Mouse (Mus musculus) spleen, adult 2 months (tissue): ENCODE results near the gene Nell1. TPM values are rescaled to one million over a fixed set of nuclear protein-coding genes. Genes with fewer than 3 reads are reported as not detected.

Experiments used
- DNase-seq, 2 experiments: peaks; one replicate each; pipeline versions ENCODE4 v3.0.0 to v3.0.0-alpha.2; 2012 to 2021; ENCODE audit warnings: low spot score in 2 of 2, low read depth in 1 of 2
- H3K27ac ChIP-seq: fragments of 200-500 bp; 2 replicates; pipeline ENCODE4 v1.5.1; 2012; ENCODE audit warnings: low read length, inconsistent platforms; ENCODE audit not compliant: insufficient read depth
- H3K27me3 ChIP-seq: fragments of 200-500 bp; 2 replicates; pipeline ENCODE4 v1.6.1; 2012; ENCODE audit warnings: mild to moderate bottlenecking, moderate library complexity, low read length, inconsistent platforms; ENCODE audit not compliant: control insufficient read depth, insufficient read depth
- H3K36me3 ChIP-seq: fragments of 200-500 bp; 2 replicates; pipeline ENCODE4 v1.6.1; 2012; ENCODE audit warnings: mild to moderate bottlenecking, low read length, inconsistent platforms; ENCODE audit not compliant: control insufficient read depth, insufficient read depth
- H3K4me1 ChIP-seq: fragments of 200-500 bp; 2 replicates; pipeline ENCODE4 v1.6.1; 2011; ENCODE audit warnings: inconsistent platforms; ENCODE audit not compliant: control insufficient read depth, insufficient read depth, insufficient read length
- H3K4me3 ChIP-seq: fragments of 200-500 bp; 2 replicates; pipeline ENCODE4 v1.5.1; 2011; ENCODE audit warnings: mild to moderate bottlenecking, inconsistent platforms; ENCODE audit not compliant: insufficient read depth, insufficient read length; ENCODE audit errors: extremely low read depth
- CTCF ChIP-seq: fragments of 200-500 bp; IDR thresholded peaks from 2 replicates; pipeline ENCODE4 v1.5.1; 2011; ENCODE audit warnings: mild to moderate bottlenecking, inconsistent platforms; ENCODE audit not compliant: insufficient read depth, insufficient read length, insufficient replicate concordance; ENCODE audit errors: extremely low read depth
- POLR2A ChIP-seq: fragments of 200-500 bp; IDR thresholded peaks from 2 replicates; pipeline ENCODE4 v1.6.1; 2011; ENCODE audit warnings: low read depth, low read length, inconsistent platforms
- WGBS: fragments of 180-500 bp; shearing (Covaris S2); methylation state at CpG from one replicate; pipeline ENCODE4 v1.1.7; 2018; 5-methylcytosine and 5-hydroxymethylcytosine counted together
- polyA plus RNA-seq: library from polyadenylated mRNA; depleted of rRNA; stranded (reverse); fragments of >200 nt; gene quantifications from 2 replicates; pipeline ENCODE4 v1.2.3, GENCODE M21; 2012

Nell1 gene
- polyA plus RNA-seq, 1 experiment: not detected

- no peak for TF ChIP-seq CTCF
- TF ChIP-seq POLR2A: no peak
- DNase-seq: no peak
Measured at GRCm38 (mm10) chr7:50441237-50441636, 466.6 kb downstream of the Nell1 start.

GRCm38 (mm10) chr7:50447316-50447715 is 472.7 kb downstream of the Nell1 start:
- Histone ChIP-seq H3K27me3 (no peaks in the 10 kb centered on the region), H3K27ac (no peak overlapping the region), H3K4me1 (no peaks in the 10 kb centered on the region), H3K4me3 (no peak overlapping the region), H3K36me3 (no peaks in the 10 kb centered on the region)
- 80% methylated on average over 4 of the region's 4 CpGs for WGBS
- DNase-seq: no peak
- TF ChIP-seq POLR2A (no peak), CTCF (no peak)

More at GRCm38 (mm10) chr7:50441237-50441636, 466.6 kb downstream of the Nell1 start:
- H3K4me1 ChIP-seq: no peaks in the 10 kb centered on the region
- no peak overlapping the region for H3K27ac ChIP-seq
- H3K4me3 ChIP-seq: no peak overlapping the region
- H3K27me3 ChIP-seq: no peaks in the 10 kb centered on the region
- H3K36me3 ChIP-seq: no peaks in the 10 kb centered on the region

- Histone ChIP-seq H3K4me1 (no peaks in the 10 kb centered on the region), H3K27me3 (no peaks in the 10 kb centered on the region), H3K4me3 (no peak overlapping the region), H3K36me3 (no peaks in the 10 kb centered on the region), H3K27ac (no peak overlapping the region)
- no peak for TF ChIP-seq POLR2A
- TF ChIP-seq CTCF: no peak
- 92% methylated on average over 6 of the region's 6 CpGs for WGBS
- no peak for DNase-seq
Measured at GRCm38 (mm10) chr7:50467742-50468141, 493.1 kb downstream of the Nell1 start.

GRCm38 (mm10) chr7:50470555-50470954 is 495.9 kb downstream of the Nell1 start:
- Histone ChIP-seq H3K27ac (no peak overlapping the region), H3K27me3 (no peaks in the 10 kb centered on the region), H3K4me3 (no peak overlapping the region), H3K4me1 (no peaks in the 10 kb centered on the region), H3K36me3 (no peaks in the 10 kb centered on the region)
- TF ChIP-seq CTCF (no peak), POLR2A (no peak)
- WGBS: 90% methylated on average over 3 of the region's 3 CpGs
- DNase-seq: no peak

- TF ChIP-seq CTCF: no peak
- no peak for TF ChIP-seq POLR2A
- no peaks in the 10 kb centered on the region for H3K4me1 ChIP-seq
- no peak overlapping the region for H3K27ac ChIP-seq
- DNase-seq: no peak
- WGBS: 80% methylated on average over 4 of the region's 4 CpGs
- H3K4me3 ChIP-seq: no peak overlapping the region
- no peaks in the 10 kb centered on the region for H3K36me3 ChIP-seq
- H3K27me3 ChIP-seq: no peaks in the 10 kb centered on the region
Measured at GRCm38 (mm10) chr7:50482011-50482410, 507.3 kb downstream of the Nell1 start.

- Histone ChIP-seq H3K4me1 (no peaks in the 10 kb centered on the region), H3K36me3 (no peaks in the 10 kb centered on the region), H3K4me3 (no peak overlapping the region), H3K27ac (no peak overlapping the region), H3K27me3 (no peaks in the 10 kb centered on the region)
- DNase-seq: no peak
- TF ChIP-seq CTCF (no peak), POLR2A (no peak)
- 10% methylated on average over 1 of the region's 1 CpGs for WGBS
Measured at GRCm38 (mm10) chr7:50485304-50485703, 510.6 kb downstream of the Nell1 start.

- DNase-seq: no peak
- WGBS: 78% methylated on average over 4 of the region's 4 CpGs
- Histone ChIP-seq H3K36me3 (no peaks in the 10 kb centered on the region), H3K4me3 (no peak overlapping the region), H3K4me1 (no peaks in the 10 kb centered on the region), H3K27me3 (no peaks in the 10 kb centered on the region), H3K27ac (no peak overlapping the region)
- TF ChIP-seq POLR2A (no peak), CTCF (no peak)
Measured at GRCm38 (mm10) chr7:50486884-50487420, 512.3 kb downstream of the Nell1 start.
